Mouse (Mus musculus) induced T-regulatory cell, adult 2 months (primary cell): ENCODE data around the gene Vmn2r112.
"Not testable (repeated sequence)": the region's sequence is repeated elsewhere in the genome, so short reads cannot be mapped to it uniquely, and the experiment has no call there.

Experiments used
- DNase-seq: peaks from one replicate; pipeline ENCODE4 v3.0.0-alpha.2; 2012; ENCODE audit warnings: low read depth

Gene Vmn2r112

DNA sequence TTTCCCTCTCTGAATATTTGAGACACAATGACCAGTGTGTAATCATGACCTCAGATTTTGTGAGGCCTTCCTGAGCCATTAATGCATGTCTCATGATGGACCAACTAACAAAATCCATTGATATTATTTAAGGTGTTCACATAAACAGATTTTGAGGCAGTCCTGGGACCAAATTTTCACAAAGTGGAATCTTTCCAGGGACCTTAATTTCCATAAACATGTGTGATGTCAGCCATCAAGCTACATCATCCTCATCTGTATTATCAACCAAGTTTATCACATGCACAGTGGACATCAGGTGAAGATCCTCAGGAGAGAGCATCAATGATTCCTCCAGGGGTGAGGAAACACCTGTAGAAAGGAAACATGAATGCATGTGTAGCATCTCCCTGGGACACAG is at the start of gene Vmn2r112:
Gene Vmn2r112, plus strand, starts transcription at position 301 of the 400 bp plus-strand sequence.
- DNase-seq = not testable (repeated sequence)

DNA sequence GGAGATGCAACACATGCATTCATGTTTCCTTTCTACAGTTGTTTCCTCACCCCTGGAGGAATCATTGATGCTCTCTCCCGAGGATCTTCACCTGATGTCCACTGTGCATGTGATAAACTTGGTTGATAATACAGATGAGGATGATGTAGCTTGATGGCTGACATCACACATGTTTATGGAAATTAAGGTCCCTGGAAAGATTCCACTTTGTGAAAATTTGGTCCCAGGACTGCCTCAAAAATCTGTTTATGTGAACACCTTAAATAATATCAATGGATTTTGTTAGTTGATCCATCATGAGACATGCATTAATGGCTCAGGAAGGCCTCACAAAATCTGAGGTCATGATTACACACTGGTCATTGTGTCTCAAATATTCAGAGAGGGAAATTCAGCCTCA is 27.4 kb upstream of the Vmn2r112 start, which contains the start of gene Vmn2r111:
Gene Vmn2r111, minus strand, starts transcription at position 101 of the 400 bp plus-strand sequence.
- not testable (repeated sequence) for DNase-seq

DNA sequence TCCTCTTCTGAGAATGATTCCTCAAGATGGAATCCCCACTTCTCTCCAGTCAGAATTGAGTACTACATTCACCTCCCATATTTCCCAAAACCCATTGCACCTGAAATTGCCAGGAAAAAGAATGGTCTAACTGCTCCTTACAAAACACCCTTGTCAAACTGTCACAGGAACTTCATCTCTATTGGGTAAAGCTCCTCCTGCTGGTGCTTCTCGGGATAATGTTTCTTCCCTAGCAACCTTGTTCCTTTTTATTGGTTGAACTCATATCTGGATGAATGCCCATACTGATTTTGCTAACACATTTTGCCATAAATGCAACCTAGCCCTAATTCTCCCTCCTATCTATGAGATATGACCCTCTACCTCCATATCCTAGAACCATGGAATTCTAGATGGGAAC is 29.9 kb downstream of the Vmn2r112 start:
- DNase-seq = no peak
